Mouse (Mus musculus) forebrain, embryonic 12.5 days (tissue): ENCODE data around the gene Rapgef5. TPM values are rescaled to one million over a fixed set of nuclear protein-coding genes. Genes with fewer than 3 reads are reported as not detected.

Source experiments
- ATAC-seq: fragments of 200-750 bp; cut with Nextera tagmentation; 2 replicates; pipeline ENCODE4 v1.8.0; 2017; ENCODE audit warnings: moderate TSS enrichment; ENCODE audit not compliant: low FRiP score
- H3K27ac ChIP-seq: fragments of 300-500 bp; sonication (generic); 2 replicates; pipeline ENCODE4 v1.5.1; 2016; ENCODE audit warnings: mild to moderate bottlenecking
- H3K27me3 ChIP-seq: fragments of 300-500 bp; sonication (generic); 2 replicates; pipeline ENCODE4 v1.6.1; 2016; ENCODE audit warnings: mild to moderate bottlenecking
- H3K36me3 ChIP-seq: fragments of 300-500 bp; sonication (generic); replicated peaks from 2 replicates; pipeline ENCODE4 v1.6.1; 2016; ENCODE audit warnings: mild to moderate bottlenecking
- H3K4me1 ChIP-seq: fragments of 300-500 bp; sonication (generic); 2 replicates; pipeline ENCODE4 v1.6.1; 2016
- H3K4me2 ChIP-seq: fragments of 300-500 bp; sonication (generic); 2 replicates; pipeline ENCODE4 v1.6.1; 2016; ENCODE audit warnings: mild to moderate bottlenecking, moderate library complexity
- H3K4me3 ChIP-seq: fragments of 300-500 bp; sonication (generic); replicated peaks from 2 replicates; pipeline ENCODE4 v1.5.1; 2016; ENCODE audit warnings: mild to moderate bottlenecking
- H3K9ac ChIP-seq: fragments of 300-500 bp; sonication (generic); 2 replicates; pipeline ENCODE4 v1.6.1; 2016; ENCODE audit warnings: mild to moderate bottlenecking
- H3K9me3 ChIP-seq: fragments of 300-500 bp; sonication (generic); 2 replicates; pipeline ENCODE4 v1.6.1; 2016
- WGBS: fragments of 180-500 bp; shearing (Covaris S2); methylation state at CpG from one replicate; pipeline ENCODE4 v1.1.7; 2016; 5-methylcytosine and 5-hydroxymethylcytosine counted together
- polyA plus RNA-seq: library from polyadenylated mRNA; unstranded; fragments of >200 nt; fragmentation: Nextera tagmentation; extraction: Ambion mirVana; gene quantifications from 2 replicates; pipeline ENCODE4 v1.2.1, GENCODE M21; 2016

Gene Rapgef5
- polyA plus RNA-seq, 1 experiment from 2014 or later = 17.0 TPM

DNA sequence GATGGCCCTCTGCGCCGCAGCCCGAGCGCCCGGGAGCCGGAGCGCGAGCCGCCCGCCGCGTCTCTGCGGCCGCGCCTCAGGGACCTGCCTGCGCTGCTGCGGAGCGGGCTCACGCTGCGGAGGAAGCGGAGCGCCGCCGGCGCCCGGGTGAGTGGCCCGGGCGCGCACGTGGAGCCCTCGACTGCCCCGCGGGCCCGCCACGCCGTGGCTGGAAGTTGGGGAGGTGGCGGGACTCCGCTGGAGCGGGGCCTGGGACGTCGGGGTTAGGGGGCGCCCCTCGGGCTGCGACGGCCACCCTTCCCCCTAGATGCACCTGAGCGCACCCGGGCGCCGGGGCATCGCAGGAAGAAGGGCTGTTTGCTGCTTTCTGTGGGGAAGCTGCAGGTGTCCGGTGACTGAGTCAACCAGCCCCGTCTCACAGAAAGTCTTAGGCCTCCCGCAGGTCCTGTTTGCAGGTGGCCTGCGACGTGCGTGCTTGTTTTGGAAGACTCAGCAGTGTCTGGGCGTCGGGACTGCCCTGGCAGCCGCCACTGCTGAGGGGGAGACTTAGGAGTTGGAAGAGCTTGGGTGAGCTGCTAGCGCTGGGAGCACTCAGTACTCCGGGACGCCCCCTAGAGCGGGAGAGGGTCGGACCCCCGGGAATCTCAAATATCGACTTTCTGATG is 17.9 kb downstream of the Rapgef5 start:
- Histone ChIP-seq H3K4me1 (peaks cover 11% of the 10 kb centered on the region), H3K9me3 (no peaks in the 10 kb centered on the region), H3K4me3 (peak overlapping the region; percentile 68), H3K4me2 (peak overlapping the region; percentile 89), H3K36me3 (no peaks in the 10 kb centered on the region), H3K9ac (peak overlapping the region; percentile 65), H3K27ac (no peak overlapping the region; the same call in 1 of the 2 replicates), H3K27me3 (peaks cover 47% of the 10 kb centered on the region)
- peak; percentile 84 for ATAC-seq
- WGBS = 1% methylated on average over 66 of the region's 66 CpGs

DNA sequence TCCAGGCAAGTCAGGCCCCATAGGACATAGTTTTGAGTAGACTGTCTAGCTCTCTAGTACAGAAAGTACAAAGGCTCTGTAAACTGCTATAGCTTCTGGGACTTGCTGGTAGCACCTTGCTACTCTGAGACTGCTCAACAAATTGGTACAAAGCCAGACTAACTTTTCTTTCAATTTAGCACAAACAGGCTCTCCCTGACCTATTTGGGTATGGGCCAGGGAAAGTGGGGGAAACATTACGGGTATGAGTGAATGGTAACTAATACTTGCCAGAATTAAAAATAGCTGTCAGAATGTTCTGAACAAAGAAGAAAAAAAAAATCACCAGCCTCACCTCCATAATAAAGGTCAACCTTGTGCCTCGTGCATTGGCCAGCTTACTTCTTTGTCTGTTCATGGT is 24.1 kb downstream of the Rapgef5 start:
- H3K9me3 ChIP-seq = no peaks in the 10 kb centered on the region
- no peaks in the 10 kb centered on the region for H3K4me1 ChIP-seq
- H3K27me3 ChIP-seq = peaks cover 6% of the 10 kb centered on the region
- H3K36me3 ChIP-seq = no peaks in the 10 kb centered on the region
- no peak overlapping the region for H3K9ac ChIP-seq
- 71% methylated on average over 2 of the region's 2 CpGs for WGBS
- H3K27ac ChIP-seq = no peak overlapping the region
- no peak for ATAC-seq
- no peak overlapping the region for H3K4me3 ChIP-seq
- no peak overlapping the region for H3K4me2 ChIP-seq

DNA sequence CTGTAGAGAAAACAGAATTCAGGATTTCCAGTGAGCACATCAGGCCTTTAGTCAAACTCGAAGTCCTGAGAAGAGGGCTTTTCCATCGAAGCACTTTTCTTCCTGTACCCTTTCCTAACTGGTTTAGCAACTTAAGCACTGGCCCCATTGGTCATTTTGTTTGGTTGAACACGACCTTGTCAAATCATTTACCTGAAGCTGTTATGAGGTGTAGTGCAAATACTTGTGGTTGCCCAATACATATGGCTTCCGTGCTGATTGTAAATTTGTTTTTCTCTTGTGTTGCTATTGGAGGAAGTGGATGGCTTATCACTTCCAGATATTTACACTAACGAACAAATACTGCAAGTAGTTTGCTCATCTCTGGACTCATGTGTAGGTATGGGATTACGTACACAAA is 29.0 kb downstream of the Rapgef5 start:
- Histone ChIP-seq H3K4me3 (no peak overlapping the region), H3K27ac (no peak overlapping the region), H3K9ac (no peak overlapping the region), H3K27me3 (no peaks in the 10 kb centered on the region), H3K4me2 (no peak overlapping the region), H3K9me3 (no peaks in the 10 kb centered on the region), H3K4me1 (no peaks in the 10 kb centered on the region), H3K36me3 (no peaks in the 10 kb centered on the region)
- ATAC-seq = no peak
- 86% methylated on average over 6 of the region's 6 CpGs for WGBS

DNA sequence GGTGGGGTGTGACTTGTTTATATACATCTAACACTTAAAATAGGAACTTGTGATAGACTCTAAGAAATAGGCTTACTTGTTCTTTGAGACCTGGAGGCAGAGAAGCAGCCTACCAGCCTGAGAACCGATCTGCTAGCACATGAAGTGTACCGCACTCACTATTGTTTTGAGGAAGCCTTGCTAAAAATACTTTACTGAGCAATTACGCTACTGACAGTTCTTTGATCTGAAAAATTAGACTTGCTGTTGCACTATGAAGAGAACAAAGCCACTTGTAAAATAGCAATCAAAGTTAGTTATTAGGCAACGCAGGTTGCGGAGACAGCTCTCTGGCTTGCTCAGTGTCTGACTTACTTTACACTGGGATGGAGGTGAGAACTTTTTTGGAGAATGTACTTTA is 37.1 kb downstream of the Rapgef5 start:
- WGBS = 90% methylated on average over 5 of the region's 5 CpGs
- no peak overlapping the region for H3K4me2 ChIP-seq

DNA sequence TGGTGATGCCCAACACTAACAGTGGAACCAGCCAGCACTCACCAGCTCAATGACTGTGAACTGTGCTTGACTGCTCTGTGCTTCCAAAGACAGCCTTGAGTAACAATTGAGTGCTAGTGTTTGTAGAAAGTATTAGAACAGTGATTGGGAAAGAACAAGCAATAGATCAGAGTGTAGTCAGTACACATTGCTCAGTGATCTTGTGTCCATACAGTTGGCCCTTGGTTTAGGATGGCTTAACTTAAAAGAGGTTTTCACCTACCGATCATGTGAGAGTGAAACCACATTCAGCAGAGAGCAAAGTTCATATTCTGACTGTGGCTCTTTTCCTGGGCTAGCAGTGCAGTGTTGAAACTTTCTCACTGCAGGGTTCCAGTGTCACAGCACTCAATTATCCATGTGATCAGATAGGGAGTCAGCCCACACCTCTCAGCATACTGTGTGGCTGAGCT is 38.4 kb downstream of the Rapgef5 start:
- H3K27me3 ChIP-seq = no peaks in the 10 kb centered on the region
- ATAC-seq = no peak
- H3K9me3 ChIP-seq = no peaks in the 10 kb centered on the region
- H3K27ac ChIP-seq = no peak overlapping the region
- no peak overlapping the region for H3K4me2 ChIP-seq
- H3K36me3 ChIP-seq = no peaks in the 10 kb centered on the region
- H3K4me1 ChIP-seq = no peaks in the 10 kb centered on the region
- H3K4me3 ChIP-seq = no peak overlapping the region
- WGBS = 97% methylated on average over 1 of the region's 1 CpGs
- no peak overlapping the region for H3K9ac ChIP-seq

More for the DNA sequence above, 37.1 kb downstream of the Rapgef5 start:
- Histone ChIP-seq H3K9ac (no peak overlapping the region), H3K4me1 (no peaks in the 10 kb centered on the region), H3K27ac (no peak overlapping the region), H3K9me3 (no peaks in the 10 kb centered on the region), H3K27me3 (no peaks in the 10 kb centered on the region), H3K4me3 (no peak overlapping the region), H3K36me3 (no peaks in the 10 kb centered on the region)
- ATAC-seq = no peak

DNA sequence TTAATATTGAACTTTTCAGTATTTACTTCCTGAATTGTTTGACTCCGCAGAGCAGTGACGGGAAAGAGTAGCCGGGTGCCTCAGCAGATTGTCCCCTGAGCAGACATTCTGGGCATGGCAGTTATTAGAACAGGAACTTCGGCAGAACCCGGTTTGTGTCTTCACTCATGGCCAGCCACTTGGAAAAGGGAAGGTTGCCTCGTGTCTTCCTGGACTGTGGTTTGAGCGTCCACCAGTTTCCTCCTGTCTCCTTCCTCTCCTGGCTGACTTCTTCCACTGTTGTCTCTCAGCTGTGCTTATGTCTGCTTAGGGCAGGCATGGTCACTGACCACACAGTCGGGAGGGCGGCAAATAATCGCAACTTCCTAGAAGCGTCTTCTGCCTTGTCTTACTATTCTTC is 44.2 kb downstream of the Rapgef5 start:
- Histone ChIP-seq H3K4me2 (no peak overlapping the region), H3K9me3 (no peaks in the 10 kb centered on the region), H3K27ac (no peak overlapping the region), H3K9ac (no peak overlapping the region), H3K4me3 (no peak overlapping the region), H3K4me1 (no peaks in the 10 kb centered on the region), H3K27me3 (no peaks in the 10 kb centered on the region), H3K36me3 (no peaks in the 10 kb centered on the region)
- 87% methylated on average over 11 of the region's 11 CpGs for WGBS
- ATAC-seq = no peak

DNA sequence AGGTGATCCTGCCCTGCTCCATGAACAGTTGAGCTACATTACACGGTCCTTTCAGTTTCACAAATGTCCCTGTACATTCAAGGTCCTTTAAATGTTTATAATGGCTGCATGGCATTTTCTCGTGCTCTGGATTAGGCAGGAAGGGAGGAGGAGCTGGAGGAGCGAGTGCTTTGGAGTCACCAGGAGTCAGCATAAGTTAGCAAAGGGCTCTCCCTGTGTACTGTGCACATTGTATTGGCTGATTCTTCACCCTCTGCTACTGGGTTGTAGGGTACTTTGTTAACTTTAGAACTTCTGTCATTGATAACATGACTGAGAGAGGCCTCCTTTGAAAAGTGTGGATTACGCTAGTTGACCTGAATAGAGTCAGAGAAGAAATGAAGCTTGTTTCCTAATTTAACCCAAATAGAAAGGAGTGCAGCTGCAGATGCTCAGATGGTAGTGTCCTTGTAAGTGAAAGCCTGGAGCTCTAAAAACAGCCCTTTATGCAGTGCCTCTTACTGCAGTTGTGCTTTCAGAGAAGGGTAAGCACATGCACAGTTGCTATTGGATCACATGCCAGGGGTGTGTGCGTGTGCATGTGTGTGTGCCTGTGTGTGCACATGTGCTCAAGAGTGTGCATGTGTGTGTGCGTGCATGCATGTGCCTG is 45.3 kb downstream of the Rapgef5 start:
- Histone ChIP-seq H3K4me3 (no peak overlapping the region), H3K4me1 (no peaks in the 10 kb centered on the region), H3K27me3 (no peaks in the 10 kb centered on the region), H3K36me3 (no peaks in the 10 kb centered on the region), H3K27ac (no peak overlapping the region), H3K9ac (no peak overlapping the region), H3K9me3 (no peaks in the 10 kb centered on the region), H3K4me2 (no peak overlapping the region)
- ATAC-seq = no peak
- 76% methylated on average over 6 of the region's 6 CpGs for WGBS

DNA sequence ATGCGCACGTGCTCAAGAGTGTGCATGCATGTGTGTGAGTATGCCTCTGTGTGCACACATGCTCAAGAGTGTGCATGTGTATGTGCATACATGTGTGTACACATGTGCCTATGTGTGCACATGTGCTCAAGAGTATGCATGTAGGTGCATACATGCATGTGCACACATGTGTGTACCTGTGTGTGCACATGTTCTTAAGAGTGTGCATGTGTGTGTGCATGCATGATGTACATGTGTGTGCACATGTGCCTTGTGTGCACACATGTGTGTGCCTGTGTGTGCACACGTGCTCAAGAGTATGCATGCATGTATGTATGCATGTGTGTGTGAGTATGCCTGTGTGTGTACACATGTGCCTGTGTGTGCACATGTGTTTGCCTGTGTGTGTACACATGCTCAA is 45.8 kb downstream of the Rapgef5 start:
- Histone ChIP-seq H3K4me1 (no peaks in the 10 kb centered on the region), H3K36me3 (no peaks in the 10 kb centered on the region), H3K27ac (no peak overlapping the region), H3K4me3 (no peak overlapping the region), H3K27me3 (no peaks in the 10 kb centered on the region), H3K4me2 (no peak overlapping the region), H3K9me3 (no peaks in the 10 kb centered on the region), H3K9ac (no peak overlapping the region)
- 95% methylated on average over 3 of the region's 3 CpGs for WGBS
- ATAC-seq = no peak

DNA sequence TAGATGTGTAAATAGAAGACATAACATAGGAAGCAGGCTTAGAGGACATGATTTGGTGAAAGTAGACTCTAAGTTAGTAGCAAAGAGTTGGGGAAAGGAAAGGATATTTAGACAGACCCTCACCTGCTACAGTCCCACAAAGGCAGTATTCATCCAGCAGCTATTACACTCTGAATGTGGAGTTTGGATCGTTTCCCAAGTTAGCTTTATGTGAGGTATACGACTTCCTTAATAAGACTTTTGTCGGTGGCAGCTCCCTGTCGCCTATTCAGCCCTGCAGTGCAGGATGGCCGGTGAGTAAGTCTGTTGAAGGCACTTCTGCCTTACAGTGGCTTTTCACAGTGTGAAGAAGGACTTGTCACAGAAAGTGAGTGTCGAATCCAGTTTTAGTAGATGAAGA is 47.6 kb downstream of the Rapgef5 start:
- H3K4me1 ChIP-seq = no peaks in the 10 kb centered on the region
- no peak overlapping the region for H3K4me3 ChIP-seq
- 69% methylated on average over 6 of the region's 6 CpGs for WGBS
- H3K27me3 ChIP-seq = no peaks in the 10 kb centered on the region
- no peak overlapping the region for H3K9ac ChIP-seq
- no peak for ATAC-seq
- no peaks in the 10 kb centered on the region for H3K36me3 ChIP-seq
- no peak overlapping the region for H3K4me2 ChIP-seq
- H3K9me3 ChIP-seq = no peaks in the 10 kb centered on the region
- no peak overlapping the region for H3K27ac ChIP-seq

DNA sequence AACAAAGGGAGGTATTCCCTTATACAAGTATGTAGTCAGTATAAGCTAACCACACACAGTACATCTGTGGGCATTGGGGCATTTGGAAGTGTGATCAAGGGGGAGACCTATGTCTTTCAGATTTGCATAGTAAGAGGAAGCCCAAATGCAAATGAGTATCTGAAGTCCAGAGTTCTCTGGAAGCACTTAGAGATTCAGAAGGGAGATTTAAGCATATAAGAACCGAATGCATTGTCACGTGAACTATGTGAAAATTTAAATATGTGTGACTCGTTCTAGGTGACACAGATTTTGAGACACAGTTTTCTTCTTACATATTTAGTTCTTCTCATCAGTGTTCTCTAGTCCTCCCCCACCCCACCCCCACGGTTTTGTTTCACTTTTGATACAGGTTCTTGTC is 50.0 kb downstream of the Rapgef5 start:
- Histone ChIP-seq H3K9ac (no peak overlapping the region), H3K9me3 (no peaks in the 10 kb centered on the region), H3K27me3 (no peaks in the 10 kb centered on the region), H3K27ac (no peak overlapping the region), H3K4me3 (no peak overlapping the region), H3K4me1 (no peaks in the 10 kb centered on the region), H3K36me3 (no peaks in the 10 kb centered on the region), H3K4me2 (no peak overlapping the region)
- ATAC-seq = no peak
- WGBS = 84% methylated on average over 4 of the region's 4 CpGs

DNA sequence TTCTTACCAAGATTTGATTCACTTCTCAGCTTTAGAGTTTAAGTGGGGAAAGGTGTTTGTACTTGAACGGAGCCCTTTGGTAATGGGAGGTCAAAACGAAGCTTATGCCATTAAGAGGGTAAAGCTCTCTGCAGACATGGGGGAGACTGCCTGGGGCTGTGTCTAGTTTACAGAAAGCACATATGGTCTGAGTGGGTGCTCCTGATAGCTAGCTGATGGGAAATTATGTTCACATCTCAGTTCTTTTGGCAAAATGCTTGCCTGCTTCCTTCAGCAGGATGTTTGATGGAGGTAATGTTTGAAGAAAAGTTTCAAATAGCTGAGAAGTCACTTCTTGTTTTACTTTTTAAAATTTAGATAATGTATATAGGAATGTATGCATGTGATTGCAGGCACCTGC is 53.4 kb downstream of the Rapgef5 start:
- H3K9me3 ChIP-seq = no peaks in the 10 kb centered on the region
- no peaks in the 10 kb centered on the region for H3K36me3 ChIP-seq
- H3K4me2 ChIP-seq = no peak overlapping the region
- no peak overlapping the region for H3K9ac ChIP-seq
- H3K27me3 ChIP-seq = no peaks in the 10 kb centered on the region
- H3K27ac ChIP-seq = no peak overlapping the region
- H3K4me1 ChIP-seq = no peaks in the 10 kb centered on the region; the same call in 1 of the 2 replicates
- WGBS = 68% methylated on average over 2 of the region's 2 CpGs
- ATAC-seq = no peak
- no peak overlapping the region for H3K4me3 ChIP-seq

DNA sequence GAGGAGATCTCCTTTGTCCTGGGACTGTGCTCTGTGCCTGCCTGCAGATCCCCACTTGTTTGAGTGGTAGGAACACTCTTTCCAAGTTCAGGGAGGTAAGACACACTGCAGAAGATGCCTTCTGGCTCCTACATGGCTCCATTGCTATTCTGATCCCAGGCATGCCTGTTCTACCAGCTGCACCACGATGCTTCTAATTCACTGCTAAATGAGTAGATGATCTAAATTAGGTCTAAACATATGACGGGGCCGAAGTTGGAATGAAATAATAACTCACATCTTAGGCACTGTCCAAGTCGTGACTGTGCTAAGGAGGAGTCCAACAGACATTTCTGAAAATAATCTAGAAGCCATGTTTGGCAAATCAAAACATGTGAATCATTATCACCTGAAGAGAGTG is 68.0 kb downstream of the Rapgef5 start:
- Histone ChIP-seq H3K36me3 (no peaks in the 10 kb centered on the region), H3K4me3 (no peak overlapping the region), H3K9me3 (no peaks in the 10 kb centered on the region), H3K9ac (no peak overlapping the region), H3K27me3 (no peaks in the 10 kb centered on the region), H3K4me1 (no peaks in the 10 kb centered on the region), H3K4me2 (no peak overlapping the region), H3K27ac (no peak overlapping the region)
- 81% methylated on average over 4 of the region's 4 CpGs for WGBS
- ATAC-seq = no peak

DNA sequence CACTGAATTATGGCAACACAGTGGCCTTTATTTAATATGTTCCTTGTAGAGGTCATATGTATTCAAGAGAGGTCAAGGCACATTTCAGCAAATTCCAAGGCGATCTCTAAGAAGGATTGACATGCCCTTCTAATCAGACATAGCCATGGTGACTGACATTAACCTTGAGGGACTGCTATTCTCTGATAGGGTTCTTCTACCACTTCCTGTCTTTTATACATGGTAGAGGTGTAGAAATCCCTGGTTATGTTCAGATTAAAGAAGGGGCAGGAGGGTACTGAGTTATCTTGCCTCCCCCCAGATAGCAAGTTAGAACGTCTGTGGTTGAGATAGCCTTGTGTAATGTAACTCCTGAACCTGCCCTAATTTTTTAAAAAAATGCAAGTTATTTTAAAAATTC is 69.1 kb downstream of the Rapgef5 start:
- ATAC-seq = no peak
- Histone ChIP-seq H3K4me2 (no peak overlapping the region), H3K4me1 (no peaks in the 10 kb centered on the region), H3K27me3 (no peaks in the 10 kb centered on the region), H3K27ac (no peak overlapping the region), H3K9me3 (no peaks in the 10 kb centered on the region), H3K36me3 (no peaks in the 10 kb centered on the region), H3K9ac (no peak overlapping the region), H3K4me3 (no peak overlapping the region)
- 97% methylated on average over 2 of the region's 2 CpGs for WGBS
